Mouse (Mus musculus) hindbrain, embryonic 11.5 days (tissue): ENCODE data around the gene Fntb. TPM values are rescaled to one million over a fixed set of nuclear protein-coding genes. Genes with fewer than 3 reads are reported as not detected.

Experiments used
- ATAC-seq: fragments of 200-750 bp; cut with Nextera tagmentation; 2 replicates; pipeline ENCODE4 v1.8.0; 2017; ENCODE audit warnings: mild to moderate bottlenecking, moderate TSS enrichment, moderate library complexity; ENCODE audit not compliant: low FRiP score
- DNase-seq: peaks from one replicate; pipeline ENCODE4 v3.0.0-alpha.2; 2015; ENCODE audit warnings: low spot score
- H3K27ac ChIP-seq: fragments of 300-500 bp; sonication (generic); 2 replicates; pipeline ENCODE4 v1.5.1; 2014; ENCODE audit warnings: mild to moderate bottlenecking, low read depth, low read length
- H3K27me3 ChIP-seq: fragments of 300-500 bp; sonication (generic); 2 replicates; pipeline ENCODE4 v1.6.1; 2014; ENCODE audit warnings: mild to moderate bottlenecking, low read length, moderate library complexity, mixed read lengths; ENCODE audit not compliant: control insufficient read depth, insufficient read depth
- H3K36me3 ChIP-seq: fragments of 300-500 bp; sonication (generic); 2 replicates; pipeline ENCODE4 v1.6.1; 2014; ENCODE audit warnings: mild to moderate bottlenecking, low read length, moderate library complexity, mixed read lengths; ENCODE audit not compliant: control insufficient read depth, insufficient read depth
- H3K4me1 ChIP-seq: fragments of 300-500 bp; sonication (generic); replicated peaks from 2 replicates; pipeline ENCODE4 v1.6.1; 2014; ENCODE audit warnings: low read length, mixed read lengths; ENCODE audit not compliant: control insufficient read depth, insufficient read depth
- H3K4me2 ChIP-seq: fragments of 300-500 bp; sonication (generic); replicated peaks from 2 replicates; pipeline ENCODE4 v1.6.1; 2014; ENCODE audit warnings: mild to moderate bottlenecking, low read depth, low read length
- H3K4me3 ChIP-seq: fragments of 300-500 bp; sonication (generic); 2 replicates; pipeline ENCODE4 v1.5.1; 2014; ENCODE audit warnings: low read depth, low read length
- H3K9ac ChIP-seq: fragments of 300-500 bp; sonication (generic); 2 replicates; pipeline ENCODE4 v1.6.1; 2014; ENCODE audit warnings: low read depth, low read length
- H3K9me3 ChIP-seq: fragments of 300-500 bp; sonication (generic); 2 replicates; pipeline ENCODE4 v1.6.1; 2016; ENCODE audit warnings: low read length; ENCODE audit not compliant: control insufficient read depth
- WGBS: fragments of 180-500 bp; shearing (Covaris S2); extraction: QIAGEN DNeasy Blood & Tissue Kit; methylation state at CpG from one replicate; pipeline ENCODE4 v1.1.7; 2014; 5-methylcytosine and 5-hydroxymethylcytosine counted together
- polyA plus RNA-seq: library from polyadenylated mRNA; unstranded; fragments of >200 nt; fragmentation: Nextera tagmentation; extraction: Ambion mirVana; gene quantifications from 2 replicates; pipeline ENCODE4 v1.2.1, GENCODE M21; 2014

Gene Fntb
- polyA plus RNA-seq, 1 experiment from 2014 or later = 42.5 TPM

GRCm38 (mm10) chr12:76818120-76818519 is 52.7 kb downstream of the Fntb start:
- whole genome bisulfite sequencing = 68% methylated on average over 4 of the region's 4 CpGs
- no peak overlapping the region for H3K4me3 ChIP-seq
- H3K27me3 ChIP-seq = peaks cover 4% of the 10 kb centered on the region
- 0 out of 2 replicates have a peak, but pooled peaks cover 5% of the 10 kb centered on the region for H3K4me1 ChIP-seq
- no peak overlapping the region for H3K27ac ChIP-seq
- no peak for ATAC-seq
- no peak overlapping the region for H3K9ac ChIP-seq
- no peaks in the 10 kb centered on the region for H3K36me3 ChIP-seq
- DNase-seq = no peak
- no peaks in the 10 kb centered on the region for H3K9me3 ChIP-seq
- no peak overlapping the region for H3K4me2 ChIP-seq

DNA sequence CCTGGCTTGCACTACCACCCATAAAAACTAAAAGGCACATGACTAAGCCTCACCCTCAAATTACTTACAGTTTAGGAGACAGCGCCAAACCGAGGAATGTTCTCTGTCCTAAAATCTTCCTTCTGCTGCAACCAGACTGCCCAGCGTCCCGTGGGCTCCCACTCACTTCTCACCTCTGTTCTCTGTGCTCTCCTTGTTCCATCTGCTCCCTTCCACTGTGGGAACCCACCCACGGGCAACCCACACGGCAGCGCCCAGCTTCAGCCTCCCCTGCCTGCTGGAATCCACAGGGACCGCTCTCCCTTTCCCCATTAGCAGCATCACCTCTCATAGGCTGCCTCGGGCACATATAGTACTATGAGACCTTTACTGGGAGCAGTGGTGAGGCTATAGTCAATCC is 53.5 kb downstream of the Fntb start:
- DNase-seq (no peak), ATAC-seq (no peak)
- H3K27ac ChIP-seq = no peak overlapping the region
- H3K27me3 ChIP-seq = peaks cover 4% of the 10 kb centered on the region
- 94% methylated on average over 9 of the region's 9 CpGs for WGBS
- no peak overlapping the region for H3K4me2 ChIP-seq
- H3K36me3 ChIP-seq = no peaks in the 10 kb centered on the region
- 0 out of 2 replicates have a peak, but pooled peaks cover 5% of the 10 kb centered on the region for H3K4me1 ChIP-seq
- H3K9me3 ChIP-seq = no peaks in the 10 kb centered on the region
- H3K4me3 ChIP-seq = no peak overlapping the region
- no peak overlapping the region for H3K9ac ChIP-seq

GRCm38 (mm10) chr12:76819816-76820215 is 54.4 kb downstream of the Fntb start:
- ATAC-seq (no peak), DNase-seq (no peak)
- H3K9ac ChIP-seq = no peak overlapping the region
- no peak overlapping the region for H3K4me3 ChIP-seq
- H3K27me3 ChIP-seq = peaks cover 4% of the 10 kb centered on the region
- H3K4me2 ChIP-seq = no peak overlapping the region
- H3K27ac ChIP-seq = no peak overlapping the region
- H3K36me3 ChIP-seq = no peaks in the 10 kb centered on the region
- WGBS = 73% methylated on average over 6 of the region's 6 CpGs
- H3K9me3 ChIP-seq = no peaks in the 10 kb centered on the region
- H3K4me1 ChIP-seq = 0 out of 2 replicates have a peak, but pooled peaks cover 5% of the 10 kb centered on the region

GRCm38 (mm10) chr12:76820615-76821014 is 55.2 kb downstream of the Fntb start:
- Histone ChIP-seq H3K4me2 (no peak overlapping the region), H3K27me3 (peaks cover 4% of the 10 kb centered on the region), H3K4me3 (no peak overlapping the region), H3K9me3 (no peaks in the 10 kb centered on the region), H3K9ac (no peak overlapping the region), H3K36me3 (no peaks in the 10 kb centered on the region), H3K27ac (no peak overlapping the region), H3K4me1 (0 out of 2 replicates have a peak, but pooled peaks cover 5% of the 10 kb centered on the region)
- WGBS = 47% methylated on average over 4 of the region's 4 CpGs
- ATAC-seq = no peak
- DNase-seq = no peak

DNA sequence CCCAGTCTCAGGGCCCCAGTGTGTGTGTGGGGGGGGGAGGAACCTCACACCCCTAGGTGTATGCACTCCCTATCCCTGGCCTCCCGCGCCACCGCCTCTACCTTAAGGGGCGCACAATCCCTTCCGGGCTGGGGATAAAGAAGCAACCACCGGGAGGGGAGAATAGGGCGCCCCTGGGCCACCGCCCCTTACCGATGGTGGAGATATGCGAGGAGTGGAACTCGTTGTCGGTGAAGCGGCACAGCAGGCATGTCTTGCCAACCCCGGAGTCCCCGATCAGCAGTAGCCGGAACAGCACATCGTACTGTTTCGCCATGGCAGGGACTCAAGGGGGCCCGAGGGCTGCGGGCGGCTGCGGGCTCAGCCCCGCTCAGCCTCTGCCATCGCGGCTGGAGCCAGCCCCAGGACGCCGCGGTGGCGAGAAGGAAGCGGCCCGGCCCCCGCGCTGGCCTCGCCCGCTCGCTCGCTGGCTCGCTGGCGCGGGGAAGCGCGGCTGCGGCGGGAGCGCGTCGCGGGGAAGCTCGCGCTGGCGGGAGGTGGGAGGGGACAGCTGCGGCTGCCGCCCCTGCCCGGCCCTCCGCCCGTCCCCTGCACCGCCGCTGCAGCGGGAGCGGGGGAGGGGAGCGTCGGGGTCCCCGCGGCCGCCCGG is 56.7 kb downstream of the Fntb start:
- Histone ChIP-seq H3K27me3 (peaks cover 4% of the 10 kb centered on the region), H3K27ac (peak overlapping the region; percentile 60)

DNA sequence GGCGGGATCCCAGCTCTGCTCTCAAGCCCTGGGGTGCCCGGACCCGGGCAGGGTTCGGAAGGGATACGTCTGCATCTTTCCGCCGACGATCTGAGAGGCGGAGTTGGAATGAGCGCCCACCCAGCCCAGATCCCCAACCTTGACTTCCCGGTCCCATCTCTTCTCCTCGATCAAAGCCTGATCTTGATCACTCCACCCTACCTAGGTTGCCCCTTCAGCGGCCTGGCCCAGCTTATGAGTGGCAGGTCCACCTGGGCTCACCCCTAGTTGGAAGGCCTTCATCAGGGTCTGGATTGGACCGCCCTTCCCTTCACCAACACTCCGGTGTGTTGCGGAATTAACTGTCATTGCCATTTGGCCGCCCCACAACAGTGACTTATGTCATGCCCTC is 57.3 kb downstream of the Fntb start, which contains the start of gene Rab15:
Gene Rab15, minus strand, starts transcription at position 258 of the 391 bp plus-strand sequence.
- peak within 1 kb of the TSS; percentile 83 for H3K9ac ChIP-seq
- H3K27ac ChIP-seq = peak within 1 kb of the TSS; percentile 60
- peak within 1 kb of the TSS; percentile 64 for H3K4me3 ChIP-seq
- H3K4me1 ChIP-seq = 0 out of 2 replicates have a peak, but pooled peaks cover 5% of the 10 kb centered on the region
- H3K9me3 ChIP-seq = no peaks in the 10 kb centered on the region
- no peak for DNase-seq
- peaks cover 4% of the 10 kb centered on the region for H3K27me3 ChIP-seq
- peak within 1 kb of the TSS; percentile 94 for H3K4me2 ChIP-seq
- no peaks in the 10 kb centered on the region for H3K36me3 ChIP-seq
- ATAC-seq = peak; percentile 50
- 2% methylated on average over 17 of the region's 17 CpGs for WGBS

More for the DNA sequence above, 56.7 kb downstream of the Fntb start:
- 0 out of 2 replicates have a peak, but pooled peaks cover 5% of the 10 kb centered on the region for H3K4me1 ChIP-seq
- peak overlapping the region; percentile 83 for H3K9ac ChIP-seq
- H3K4me3 ChIP-seq = peak overlapping the region; percentile 64
- ATAC-seq (peak; percentile 80), DNase-seq (peak; percentile 65)
- no peaks in the 10 kb centered on the region for H3K36me3 ChIP-seq
- peak overlapping the region; percentile 94 for H3K4me2 ChIP-seq
- no peaks in the 10 kb centered on the region for H3K9me3 ChIP-seq
- WGBS = 0% methylated on average over 56 of the region's 66 CpGs

DNA sequence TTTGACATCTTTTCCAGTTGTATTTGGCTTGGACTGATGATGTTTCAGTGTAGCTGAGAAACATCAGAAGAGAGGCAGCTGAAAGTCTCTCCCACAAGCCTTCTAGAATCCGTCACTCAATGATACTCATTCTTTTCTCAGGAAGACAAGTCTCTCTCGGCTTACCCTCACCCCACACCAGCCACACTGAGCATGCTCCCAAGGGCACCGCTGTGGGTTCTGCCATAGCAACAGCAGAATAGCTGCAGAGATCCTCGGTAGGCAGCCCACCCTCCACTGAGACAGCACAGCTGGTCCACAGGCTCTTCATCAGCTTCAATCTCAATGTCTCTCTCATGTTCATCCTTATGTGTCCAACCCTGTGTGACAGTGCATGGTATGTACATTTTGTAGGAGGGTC is 59.9 kb downstream of the Fntb start:
- H3K36me3 ChIP-seq = no peaks in the 10 kb centered on the region
- no peak overlapping the region for H3K4me2 ChIP-seq
- no peak overlapping the region for H3K4me3 ChIP-seq
- H3K9me3 ChIP-seq = no peaks in the 10 kb centered on the region
- peaks cover 4% of the 10 kb centered on the region for H3K27me3 ChIP-seq
- ATAC-seq (no peak), DNase-seq (no peak)
- no peak overlapping the region for H3K27ac ChIP-seq
- WGBS = 65% methylated on average over 4 of the region's 4 CpGs
- H3K4me1 ChIP-seq = 0 out of 2 replicates have a peak, but pooled peaks cover 2% of the 10 kb centered on the region
- no peak overlapping the region for H3K9ac ChIP-seq

GRCm38 (mm10) chr12:76832704-76833103 is 67.3 kb downstream of the Fntb start:
- no peak overlapping the region for H3K27ac ChIP-seq
- H3K27me3 ChIP-seq = no peaks in the 10 kb centered on the region
- H3K4me2 ChIP-seq = no peak overlapping the region
- H3K4me3 ChIP-seq = no peak overlapping the region
- H3K4me1 ChIP-seq = no peaks in the 10 kb centered on the region
- H3K36me3 ChIP-seq = no peaks in the 10 kb centered on the region
- no peaks in the 10 kb centered on the region for H3K9me3 ChIP-seq
- DNase-seq = peak; percentile 54
- no peak for ATAC-seq
- H3K9ac ChIP-seq = no peak overlapping the region
- WGBS = 3% methylated on average over 3 of the region's 3 CpGs
